Mouse (Mus musculus): Measurements from ENCODE around the gene Asdurf.

GRCm38 (mm10) chr1:53384085-53384688, 31.8 kb upstream of the Asdurf start:
- TF ChIP-seq POLR2A (IDR thresholded peaks at IDR 0.05; ENCODE audit: borderline replicate concordance, control insufficient read depth, low read depth, low read length) (no peak), CTCF (IDR thresholded peaks at IDR 0.05; ENCODE audit: control insufficient read depth, insufficient read depth, low read length) (no peak)

All from bone marrow, adult 2 months (tissue).